Mouse (Mus musculus) skeletal muscle tissue, adult 2 months (tissue): ENCODE results near the gene Zfp704.

ENCODE experiments used
- DNase-seq: peaks from one replicate; pipeline ENCODE4 v3.0.0-alpha.2; 2012; ENCODE audit warnings: low read depth, low spot score

Gene Zfp704

DNA sequence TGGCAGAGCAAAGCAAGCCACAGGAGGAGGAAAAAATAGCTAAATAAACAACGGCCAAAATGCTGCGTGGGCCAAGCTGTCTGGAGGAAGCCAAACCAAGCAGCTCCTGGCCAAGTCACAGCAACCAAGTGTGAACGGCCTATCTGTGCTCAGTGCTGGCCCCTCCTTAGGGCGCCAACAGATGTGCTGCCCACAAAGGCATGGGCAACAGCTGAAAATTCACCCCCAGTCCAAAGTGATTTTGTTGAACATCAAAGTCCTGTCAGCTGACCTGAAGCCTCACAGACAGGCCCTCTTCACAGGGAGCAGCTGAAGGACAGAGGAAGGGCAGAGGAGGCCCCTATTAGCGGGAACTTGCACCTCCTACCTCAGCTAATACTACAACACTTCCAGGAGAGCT lies 148.2 kb downstream of the Zfp704 start:
- peak; percentile 46 for DNase-seq

GRCm38 (mm10) chr3:9460284-9460683 lies 149.6 kb downstream of the Zfp704 start:
- DNase-seq: no peak

- no peak for DNase-seq
Measured at GRCm38 (mm10) chr3:9456380-9456890, 153.4 kb downstream of the Zfp704 start.

DNA sequence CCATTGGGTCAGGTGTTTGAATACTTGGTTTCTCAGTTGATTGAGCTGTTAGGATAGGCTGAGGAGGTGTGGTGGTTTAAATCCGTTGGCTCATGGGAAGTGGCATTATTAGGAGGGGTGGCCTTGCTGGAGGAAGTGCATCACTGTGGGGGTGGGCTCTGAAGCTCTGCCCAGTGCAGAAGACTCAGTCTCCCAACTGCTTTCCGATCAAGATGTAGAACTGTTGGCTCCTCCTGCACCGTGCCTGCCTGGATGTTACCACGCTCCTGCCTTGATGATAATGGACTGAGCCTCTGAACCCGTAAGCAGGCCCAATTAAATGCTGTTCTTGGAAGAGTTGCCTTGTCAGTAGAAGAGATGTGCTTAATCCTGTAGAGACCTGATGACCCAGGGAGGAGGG lies 154.5 kb downstream of the Zfp704 start:
- no peak for DNase-seq

DNA sequence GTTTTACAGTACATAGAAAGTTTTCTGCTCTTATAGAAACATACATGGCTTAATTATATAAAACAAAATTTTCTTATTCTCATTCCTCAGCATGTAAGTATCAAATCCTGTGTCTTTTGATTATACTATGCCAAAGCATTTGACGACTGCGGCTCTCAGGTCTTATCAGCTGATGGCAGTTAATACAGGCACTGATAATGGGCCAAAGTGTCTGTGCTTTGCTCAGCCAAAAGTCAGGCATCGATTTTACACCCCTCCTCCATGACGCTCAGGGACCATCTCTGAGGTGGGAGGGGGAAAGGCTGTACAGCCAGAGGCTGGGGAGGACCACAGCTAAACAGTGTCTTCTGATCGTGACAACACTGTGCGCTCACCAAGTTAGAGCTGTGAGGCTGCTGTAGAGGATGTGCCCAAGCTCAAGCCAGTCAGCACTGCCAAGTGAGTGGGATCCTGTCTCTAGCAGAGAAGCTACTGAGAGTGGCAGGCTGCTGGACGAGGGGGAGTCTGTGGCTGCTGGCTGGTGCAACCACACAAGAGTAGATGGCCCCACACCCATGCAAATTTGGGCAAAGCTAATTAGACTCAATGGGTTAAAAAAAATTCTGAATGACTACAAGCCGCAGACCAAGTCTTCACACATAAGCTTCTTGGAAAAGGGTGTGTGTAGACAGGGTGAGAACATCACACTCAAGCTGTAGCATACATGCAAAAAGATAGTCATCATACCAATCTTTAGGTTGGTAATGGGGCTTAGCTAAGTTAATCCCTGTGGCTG lies 155.1 kb downstream of the Zfp704 start:
- no peak for DNase-seq

GRCm38 (mm10) chr3:9450521-9450920 lies 159.4 kb downstream of the Zfp704 start:
- no peak for DNase-seq

GRCm38 (mm10) chr3:9449261-9450007 lies 160.5 kb downstream of the Zfp704 start:
- no peak for DNase-seq

DNA sequence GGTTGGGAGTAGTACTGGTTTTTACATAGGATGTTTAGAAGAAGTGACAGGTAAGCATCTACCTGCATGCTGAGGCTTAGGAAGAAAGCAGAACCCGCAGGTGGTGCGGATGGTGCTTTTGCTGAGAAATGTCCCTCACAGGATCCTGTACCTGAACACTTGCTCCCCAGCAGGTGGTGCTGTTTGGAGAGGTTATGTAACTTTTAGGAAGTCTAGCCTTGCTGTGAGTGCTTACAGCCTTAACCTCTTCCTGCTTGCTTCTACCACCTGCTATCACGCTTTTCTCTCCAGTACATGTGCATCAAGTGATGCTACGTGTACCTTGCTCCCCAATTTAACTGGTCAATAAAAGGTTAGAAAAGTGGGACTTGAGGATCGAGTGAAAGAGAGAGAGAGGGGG lies 161.3 kb downstream of the Zfp704 start:
- no peak for DNase-seq

DNA sequence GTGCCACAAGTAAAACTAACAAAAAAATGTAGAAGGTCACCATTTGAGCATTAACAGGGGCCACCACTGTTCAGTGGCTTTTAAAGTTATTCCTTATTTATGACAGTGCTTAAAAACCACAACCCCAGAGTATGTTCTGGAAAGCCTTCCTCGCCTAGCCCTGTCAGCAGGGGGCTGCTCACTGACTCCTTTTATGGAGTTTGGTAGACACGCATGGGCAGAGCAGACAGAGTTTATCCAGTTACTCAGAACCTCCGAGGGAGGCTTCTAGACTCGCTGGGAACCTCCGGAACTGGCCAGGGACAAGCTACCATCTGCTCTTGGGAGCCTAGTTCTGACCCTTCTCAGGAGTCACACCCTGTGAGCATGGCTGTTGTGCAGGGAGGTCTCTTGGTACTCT lies 165.3 kb downstream of the Zfp704 start:
- DNase-seq: no peak

DNA sequence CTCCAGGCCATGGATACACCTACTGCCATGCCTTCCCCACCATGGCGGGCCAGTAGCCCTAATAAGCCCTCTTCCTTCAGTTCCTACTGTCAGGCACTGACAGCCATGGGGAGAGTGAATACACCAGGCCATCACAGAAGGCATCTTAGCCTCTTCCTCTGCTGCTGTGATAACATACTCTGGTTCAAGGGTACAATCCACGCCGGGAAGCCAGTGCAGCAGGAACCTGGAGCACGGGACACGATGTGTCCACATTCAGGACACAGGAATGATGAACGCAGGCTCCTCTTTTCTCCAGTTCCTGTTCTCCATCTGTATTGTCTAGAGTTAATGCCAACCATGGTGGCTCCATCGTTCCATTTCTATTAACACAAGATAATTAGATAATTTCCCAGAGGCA lies 165.9 kb downstream of the Zfp704 start:
- DNase-seq: no peak

DNA sequence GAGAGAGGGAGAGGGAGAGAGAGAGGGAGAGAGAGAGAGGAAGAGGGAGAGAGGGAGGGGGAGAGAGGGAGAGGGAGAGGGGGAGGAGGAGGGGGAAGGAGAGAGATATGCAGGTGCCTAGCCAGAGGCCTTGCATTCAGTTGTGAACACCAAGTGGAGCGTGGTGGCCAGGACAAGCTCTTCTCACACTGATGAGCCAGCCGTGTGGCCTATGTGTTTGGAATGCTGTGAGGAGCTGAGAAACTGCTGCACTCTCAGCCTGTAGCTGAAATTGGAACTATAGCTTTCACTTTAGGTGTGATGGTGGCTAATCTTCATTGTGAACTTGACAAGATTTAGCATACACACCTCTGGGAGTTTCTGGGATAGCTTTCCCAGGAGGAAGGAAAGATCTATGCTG lies 166.4 kb downstream of the Zfp704 start:
- no peak for DNase-seq

- DNase-seq: no peak
Measured at GRCm38 (mm10) chr3:9441566-9442540, 168.0 kb downstream of the Zfp704 start.

GRCm38 (mm10) chr3:9440466-9440865 lies 169.4 kb downstream of the Zfp704 start:
- no peak for DNase-seq

DNA sequence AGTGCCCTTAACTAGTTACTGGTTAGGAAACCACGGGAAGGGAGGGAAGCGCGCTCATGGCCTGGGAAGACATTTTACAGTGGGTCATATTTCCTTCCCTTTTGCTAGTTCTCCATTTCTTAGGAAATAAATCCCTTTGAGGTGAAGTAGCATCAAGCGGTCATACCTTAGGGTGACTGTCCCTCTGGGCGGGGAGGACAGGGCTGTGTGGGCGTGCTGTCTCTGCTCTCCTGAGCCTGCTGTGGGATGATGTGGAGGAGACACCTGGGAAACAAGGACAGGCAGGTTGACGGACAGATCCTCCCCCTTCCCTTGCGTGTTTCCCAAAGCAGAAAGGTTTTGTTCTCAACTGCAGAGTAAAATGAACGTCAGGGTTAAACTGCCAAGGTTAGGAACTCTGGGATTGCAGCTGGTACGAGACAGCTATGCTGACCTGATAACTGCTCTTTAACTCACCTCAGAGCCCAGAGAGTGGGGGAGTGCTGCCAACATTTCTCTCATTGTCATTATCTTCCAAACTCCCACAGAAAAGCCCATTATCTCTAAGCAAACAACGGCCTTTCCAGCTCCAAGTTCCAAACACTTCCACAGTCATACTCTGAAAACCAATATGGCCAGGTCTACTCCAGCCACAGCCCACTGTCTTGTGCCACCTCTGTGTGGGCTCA lies 170.1 kb downstream of the Zfp704 start:
- no peak for DNase-seq

DNA sequence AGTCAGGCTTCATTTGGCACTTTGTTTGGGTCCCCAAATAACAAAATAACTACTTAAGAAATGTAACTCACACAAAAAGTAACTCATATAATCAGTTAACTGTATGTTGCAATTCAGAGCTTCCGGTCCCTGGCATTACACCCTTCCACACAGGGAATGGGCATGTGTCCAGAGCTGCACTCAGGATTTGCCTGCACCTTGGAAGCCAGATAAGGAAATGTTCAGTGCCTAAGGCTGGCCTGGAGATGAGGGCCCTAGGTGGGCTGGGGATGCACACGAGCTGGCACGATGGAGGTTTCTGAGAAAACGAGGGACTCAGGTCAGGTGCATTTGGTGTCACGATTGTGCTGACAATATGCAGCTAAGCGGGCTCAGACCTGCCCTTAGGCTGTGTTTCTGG lies 173.6 kb downstream of the Zfp704 start:
- DNase-seq: no peak

- no peak for DNase-seq
Measured at GRCm38 (mm10) chr3:9434394-9435175, 175.3 kb downstream of the Zfp704 start.

DNA sequence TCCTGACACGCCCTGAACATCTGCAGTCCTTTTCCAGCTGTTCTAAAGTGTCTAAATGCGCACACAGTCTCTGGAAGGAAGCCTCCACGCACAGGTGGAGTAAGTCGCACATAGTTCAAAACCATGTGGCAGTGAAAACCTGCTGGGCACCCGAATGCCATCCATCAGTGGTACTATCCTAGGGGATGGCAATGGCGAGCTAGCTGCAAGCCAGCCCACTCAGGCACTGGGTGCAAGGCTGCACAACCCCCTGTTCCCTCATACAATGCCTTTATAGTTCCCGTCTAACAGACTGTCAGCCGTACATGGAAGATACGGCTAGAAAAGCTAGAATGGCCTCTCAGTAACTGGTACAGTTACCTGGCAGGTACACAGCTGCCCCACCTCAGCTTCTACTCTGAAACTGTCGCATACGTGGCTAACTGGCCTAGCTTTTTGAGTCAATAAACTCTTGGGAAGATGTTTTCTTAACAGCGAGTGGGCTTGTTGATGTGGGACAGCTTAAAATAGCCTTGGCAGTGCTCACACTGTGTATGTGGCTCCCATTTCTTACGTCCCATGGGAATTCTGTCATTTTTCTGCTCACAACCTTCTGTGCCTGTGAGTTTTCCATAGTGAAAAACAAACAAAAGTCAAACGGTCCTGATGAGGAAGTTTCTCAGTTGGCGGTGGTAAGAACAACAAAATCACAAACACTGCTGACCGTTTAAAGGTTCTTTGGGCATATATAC lies 176.9 kb downstream of the Zfp704 start:
- peak; percentile 37 for DNase-seq

GRCm38 (mm10) chr3:9432226-9432625 lies 177.7 kb downstream of the Zfp704 start:
- DNase-seq: no peak

- no peak for DNase-seq
Measured at GRCm38 (mm10) chr3:9429946-9430345, 179.9 kb downstream of the Zfp704 start.

- no peak for DNase-seq
Measured at GRCm38 (mm10) chr3:9427826-9428225, 182.1 kb downstream of the Zfp704 start.
